Mouse (Mus musculus): ENCODE results near the gene Gpt2.

Gene Gpt2

DNA sequence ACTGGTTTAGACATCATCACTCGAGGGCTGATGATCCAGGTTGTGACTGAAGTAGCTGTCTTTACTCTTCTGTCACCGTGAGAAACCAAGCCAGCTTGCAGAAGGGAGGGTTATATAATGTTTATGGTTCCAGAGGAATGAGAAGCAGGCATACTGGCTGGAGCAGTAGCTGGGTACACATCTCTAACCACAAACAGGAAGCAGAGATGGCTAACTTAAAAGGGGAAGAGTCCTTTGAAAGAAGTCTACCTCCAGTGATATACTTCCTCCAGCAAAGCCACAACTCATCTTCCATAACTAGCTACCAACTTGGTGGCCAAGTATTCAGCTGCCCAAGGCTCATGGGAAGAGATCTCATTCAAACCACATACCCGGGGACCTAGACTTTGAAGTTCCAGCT is 39.1 kb downstream of the Gpt2 start:
- DNase-seq: no peak

DNA sequence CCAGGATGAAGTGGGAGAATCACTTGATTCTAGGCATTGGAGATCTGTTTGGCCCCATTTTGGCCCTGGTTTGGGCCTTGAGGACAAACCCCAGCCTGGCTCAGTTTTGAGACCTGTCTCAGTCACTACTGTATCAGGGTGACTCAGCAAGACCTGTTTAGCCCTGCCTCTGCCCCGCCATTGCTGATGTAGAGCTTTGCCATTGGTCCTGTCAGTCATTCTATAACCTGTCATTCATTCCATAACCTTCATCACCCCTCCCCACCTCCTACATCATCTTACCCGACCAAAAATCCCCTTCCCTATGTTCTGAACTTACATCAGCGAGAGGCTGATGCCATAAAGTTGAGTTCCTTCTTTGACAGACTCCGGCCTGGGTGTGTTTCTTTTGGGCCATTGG is 40.5 kb downstream of the Gpt2 start:
- no peak for DNase-seq

GRCm38 (mm10) chr8:85533434-85533833 is 41.1 kb downstream of the Gpt2 start:
- no peak for DNase-seq

DNA sequence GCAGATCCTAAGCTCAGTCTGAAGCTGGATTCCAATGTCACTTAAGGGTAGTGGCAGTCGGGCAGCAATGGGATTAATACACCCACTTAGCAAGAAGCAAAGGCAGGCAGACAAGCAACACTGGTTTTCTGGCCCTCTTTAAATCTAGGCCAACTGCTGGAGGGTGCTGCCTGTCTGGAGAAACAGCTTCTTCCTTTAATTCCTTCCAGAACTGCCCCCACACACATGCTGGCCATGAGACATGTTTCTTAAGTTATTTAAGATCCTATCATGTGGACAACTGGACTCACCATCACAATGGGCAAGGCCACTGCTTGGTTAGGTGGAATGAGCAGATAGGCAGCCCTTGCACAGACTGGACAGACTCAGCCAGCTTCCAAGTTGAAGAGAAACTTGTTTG is 41.8 kb downstream of the Gpt2 start:
- DNase-seq: peak; percentile 33

DNA sequence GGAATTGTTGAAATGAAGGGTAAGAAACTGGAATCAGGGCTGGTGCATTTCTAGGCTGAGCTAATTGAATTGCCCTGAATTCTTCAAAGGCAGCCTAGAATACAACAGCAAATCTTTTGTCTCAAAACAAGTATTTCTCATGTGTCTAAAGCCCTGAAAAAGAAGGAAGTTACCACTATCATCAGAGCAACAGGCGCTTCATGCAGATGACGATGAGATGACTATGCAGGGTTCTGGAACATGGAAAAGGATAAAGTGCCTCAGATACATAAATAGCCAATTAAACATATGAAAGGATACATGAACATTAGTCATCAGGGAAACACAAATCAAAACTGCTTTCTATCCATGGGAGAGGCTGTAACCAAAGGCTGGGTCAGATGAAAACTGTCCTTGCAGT is 44.0 kb downstream of the Gpt2 start:
- DNase-seq: no peak

GRCm38 (mm10) chr8:85551934-85552333 is 59.6 kb downstream of the Gpt2 start:
- no peak for DNase-seq

DNA sequence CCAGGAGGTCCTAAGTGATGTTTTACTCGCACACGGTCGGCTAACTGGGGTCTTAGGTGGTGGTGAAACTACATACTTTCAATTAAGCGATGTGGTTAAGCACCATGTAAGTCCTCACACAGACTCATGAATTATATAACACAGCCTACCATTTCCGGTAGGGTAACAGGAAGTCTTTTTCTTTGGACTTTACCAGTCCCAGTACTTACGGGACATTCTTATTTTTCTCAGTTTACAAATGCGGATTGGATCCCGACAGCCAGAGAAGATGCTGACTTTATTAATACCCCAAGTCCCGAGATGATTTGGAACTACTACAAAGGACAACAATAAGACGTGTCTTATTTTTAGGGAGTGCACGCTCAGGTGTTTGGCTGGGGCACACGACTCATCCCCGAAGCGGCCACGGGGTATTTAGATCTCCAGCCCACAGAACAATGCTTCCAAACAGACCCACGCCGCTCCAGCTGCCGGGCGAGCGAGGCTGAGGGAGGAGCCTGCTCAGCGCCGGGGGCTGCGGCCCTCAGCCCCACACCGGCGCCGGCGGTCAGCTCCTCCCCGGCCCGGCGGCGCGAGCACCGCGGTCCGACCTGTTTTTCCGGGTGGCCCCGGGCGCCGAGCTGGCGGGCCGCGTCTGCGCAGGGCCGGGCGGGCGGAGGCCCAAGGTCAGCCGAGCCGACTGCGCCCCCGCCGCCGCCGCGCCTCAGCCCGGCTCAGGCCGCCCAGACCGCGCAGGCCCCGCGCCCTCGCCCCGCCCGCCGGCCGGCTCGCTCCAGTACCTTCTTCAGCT is 62.2 kb downstream of the Gpt2 start:
- DNase-seq: no peak

GRCm38 (mm10) chr8:85555181-85556145 is 63.1 kb downstream of the Gpt2 start, which contains the start of gene Dnaja2:
Gene Dnaja2, minus strand, starts transcription at chr8:85555344.
- DNase-seq: peak; percentile 94

DNA sequence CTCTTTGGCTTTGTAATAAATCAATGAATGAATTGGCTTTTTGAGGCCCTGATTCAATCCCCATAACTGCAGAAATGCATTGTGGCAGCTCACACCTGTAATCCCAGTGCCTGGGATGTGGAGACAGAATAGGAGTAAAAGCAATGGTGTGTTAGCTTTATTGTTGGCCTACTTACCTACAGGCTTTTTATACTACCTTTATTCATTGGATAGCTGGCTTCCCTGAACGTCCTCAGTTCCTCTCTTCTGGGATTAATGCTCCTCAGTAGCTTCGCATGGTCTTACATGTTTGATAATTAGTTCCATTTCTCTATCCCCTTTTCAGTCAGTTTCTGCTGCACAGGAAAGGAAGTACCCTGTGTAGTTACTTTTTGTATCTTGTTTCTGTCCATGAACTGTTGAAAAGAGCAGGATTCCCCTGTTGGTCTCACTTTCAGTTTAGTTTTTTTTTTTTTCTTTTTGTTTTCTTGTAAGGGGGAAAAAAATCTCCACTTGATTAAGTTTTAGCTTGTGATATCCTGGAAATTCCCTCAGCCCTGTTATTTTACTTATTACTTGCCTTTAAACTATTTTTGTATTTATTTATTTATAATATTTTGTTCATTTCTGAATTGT is 64.7 kb downstream of the Gpt2 start:
- DNase-seq: no peak

GRCm38 (mm10) chr8:85557601-85557986 is 65.2 kb downstream of the Gpt2 start:
- DNase-seq: no peak

GRCm38 (mm10) chr8:85559201-85559600 is 66.8 kb downstream of the Gpt2 start:
- DNase-seq: no peak

- no peak for DNase-seq
These were observed 67.6 kb downstream of the Gpt2 start for GRCm38 (mm10) chr8:85559966-85560365.

DNA sequence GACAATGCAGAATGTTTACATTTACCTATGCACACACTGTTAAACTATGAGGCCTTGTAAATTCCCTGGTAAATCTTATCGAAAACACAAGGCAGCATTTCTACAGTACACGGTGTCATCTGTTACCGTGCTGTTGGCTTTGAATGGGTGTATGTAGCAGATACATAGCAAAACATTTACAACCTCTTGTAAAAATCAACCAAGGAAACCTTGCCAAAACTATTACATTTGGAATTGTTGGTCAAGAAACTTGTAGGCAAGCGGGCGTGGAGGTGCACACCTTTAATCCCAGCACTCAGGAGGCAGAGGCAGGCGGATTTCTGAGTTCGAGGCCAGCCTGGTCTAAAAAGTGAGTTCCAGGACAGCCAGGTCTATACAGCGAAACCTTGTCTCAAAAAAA is 71.0 kb downstream of the Gpt2 start:
- no peak for DNase-seq

GRCm38 (mm10) chr8:85565186-85565585 is 72.8 kb downstream of the Gpt2 start:
- no peak for DNase-seq

DNA sequence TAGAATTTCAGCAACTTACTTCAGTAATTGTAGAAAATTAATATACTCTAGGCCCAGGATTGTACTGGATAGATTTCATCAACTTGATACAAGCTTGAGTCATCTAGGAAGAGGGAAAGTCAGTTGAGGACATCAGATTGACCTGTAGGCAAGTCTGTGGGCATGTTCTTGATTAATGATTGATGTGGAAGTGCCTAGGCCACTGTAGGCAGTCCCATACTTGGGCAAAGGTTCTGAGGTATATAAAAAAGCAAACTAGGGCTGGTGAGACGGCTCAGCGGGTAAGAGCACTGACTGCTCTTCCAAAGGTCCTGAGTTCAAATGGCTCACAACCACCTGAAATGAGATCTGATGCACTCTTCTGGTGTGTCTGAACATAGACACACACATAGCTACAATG is 75.4 kb downstream of the Gpt2 start:
- no peak for DNase-seq

DNA sequence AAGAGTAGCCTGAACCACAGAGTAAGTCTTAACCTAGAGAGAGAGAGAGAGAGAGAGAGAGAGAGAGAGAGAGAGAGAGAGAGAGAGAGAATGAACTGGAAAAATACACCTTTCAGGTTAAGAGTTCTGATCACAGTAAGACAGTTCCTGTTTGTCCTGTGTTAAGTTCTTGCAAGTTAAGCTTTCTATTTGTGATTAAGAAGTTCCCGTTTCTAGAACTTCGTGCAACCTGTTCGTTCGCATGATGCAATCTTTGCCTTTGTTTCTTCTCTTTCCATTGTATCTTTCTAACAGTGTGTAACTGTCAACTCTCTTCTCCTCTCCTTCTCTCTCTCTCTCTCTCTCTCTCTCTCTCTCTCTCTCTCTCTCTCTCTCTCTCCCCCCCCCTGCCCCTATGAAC is 78.1 kb downstream of the Gpt2 start:
- DNase-seq: no peak

- no peak for DNase-seq
These were observed 81.7 kb downstream of the Gpt2 start for GRCm38 (mm10) chr8:85573972-85574496.

Data from right cerebral cortex, postnatal 25 days (tissue).